Mouse (Mus musculus) lung, postnatal 25 days (tissue): Measurements from ENCODE around the gene Mrpl9.
A peak's percentile ranks its signal among the peaks of the same experiment; 100 is the strongest.

ENCODE experiments used
- DNase-seq: peaks from one replicate; pipeline ENCODE4 v3.0.0; 2022; ENCODE audit warnings: low spot score

Mrpl9 gene

GRCm38 (mm10) chr3:94465632-94466430, 22.7 kb downstream of the Mrpl9 start:
- no peak for DNase-seq

GRCm38 (mm10) chr3:94468931-94469330, 25.8 kb downstream of the Mrpl9 start:
- DNase-seq, result peak; percentile 10

DNA sequence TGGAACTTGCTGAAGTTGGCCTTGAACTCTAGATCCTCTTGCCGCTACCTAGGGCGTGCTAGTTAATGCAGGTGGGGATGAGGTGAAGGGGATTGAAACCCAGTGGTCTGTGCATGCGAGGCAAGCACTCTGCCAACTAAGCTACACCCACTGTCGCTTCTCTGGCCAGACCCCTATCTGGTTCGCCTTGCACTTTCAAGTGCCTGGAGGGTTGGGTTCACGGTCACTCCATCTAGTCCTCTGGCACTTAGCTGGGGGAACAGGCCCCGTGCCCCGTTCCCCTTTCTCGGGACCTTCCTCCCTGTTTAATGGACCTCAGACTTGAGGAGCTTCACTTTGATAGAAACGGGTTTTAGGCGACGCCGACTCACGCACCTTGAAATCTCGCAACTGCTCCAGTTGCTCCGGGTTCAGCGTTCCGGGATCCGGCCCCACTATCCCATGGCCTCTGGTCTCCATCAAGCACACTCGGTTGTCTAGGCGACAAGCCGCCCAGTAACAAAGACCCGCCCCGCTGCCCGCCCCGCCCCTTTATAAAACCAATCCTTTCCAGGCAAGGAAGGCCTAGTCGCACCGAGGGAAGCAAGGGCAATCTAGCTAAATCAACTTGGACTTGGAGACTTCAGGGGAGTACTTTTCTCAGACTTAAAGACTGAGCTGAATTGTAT, 29.5 kb downstream of the Mrpl9 start:
- DNase-seq, result peak; percentile 30

- DNase-seq, result no peak
These were observed 30.0 kb downstream of the Mrpl9 start for GRCm38 (mm10) chr3:94473115-94473505.

GRCm38 (mm10) chr3:94473567-94474232, 30.6 kb downstream of the Mrpl9 start:
- DNase-seq, result no peak

DNA sequence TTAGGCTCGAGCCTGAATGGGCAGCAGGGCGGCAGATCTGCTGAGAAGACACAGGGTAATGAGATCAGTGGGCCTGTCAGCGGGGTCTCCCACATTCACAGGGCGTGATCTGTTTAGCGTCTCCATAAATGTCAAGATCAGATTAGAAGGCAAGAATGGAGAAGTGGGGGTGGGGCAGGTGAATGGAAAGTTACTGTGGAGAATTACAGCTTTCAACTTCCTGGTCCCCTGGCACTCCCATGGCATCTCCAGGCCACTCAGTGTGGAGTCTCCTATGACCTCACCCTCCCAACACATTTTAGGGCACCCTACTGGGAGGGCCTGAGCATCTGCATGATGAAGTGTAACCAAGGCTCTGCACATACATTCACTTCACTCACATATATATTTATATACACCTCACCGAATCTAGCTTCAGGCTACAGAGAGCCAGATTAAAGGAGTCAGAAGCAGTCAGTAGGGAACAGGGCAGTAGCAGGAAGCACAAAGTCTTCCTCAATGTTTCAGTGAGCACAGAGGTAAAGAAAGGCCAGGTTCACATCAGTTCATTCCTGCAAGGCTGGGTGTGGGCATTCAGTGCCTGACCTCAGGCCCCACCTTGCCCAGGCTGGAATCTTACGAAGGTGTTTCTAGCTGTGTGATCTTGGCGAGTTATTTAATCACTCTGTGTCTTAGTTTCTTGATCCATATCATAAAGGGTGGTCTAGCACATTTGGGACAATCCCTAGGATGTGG, 33.4 kb downstream of the Mrpl9 start:
- DNase-seq, result peak; percentile 5

DNA sequence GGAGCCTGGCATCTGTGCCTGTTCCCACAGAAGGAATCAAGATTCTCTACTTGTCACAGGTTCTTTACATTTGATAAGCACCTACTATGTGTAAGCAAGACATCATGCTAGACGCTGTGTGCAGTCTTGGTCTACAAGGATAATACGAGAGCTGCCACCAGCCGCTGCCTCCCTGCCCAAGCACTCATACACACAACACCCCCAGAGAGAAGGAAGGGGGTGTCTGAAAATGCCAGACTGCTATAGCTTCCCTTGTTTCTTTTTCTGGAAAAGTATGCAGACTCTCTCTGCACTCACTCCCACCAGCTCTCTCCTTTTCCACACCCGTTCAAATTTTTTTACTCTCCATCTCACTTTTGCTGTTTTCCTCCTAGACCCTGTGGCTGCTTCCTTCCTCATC, 34.3 kb downstream of the Mrpl9 start:
- no peak for DNase-seq

GRCm38 (mm10) chr3:94477981-94478422, 34.9 kb downstream of the Mrpl9 start, which contains the start of gene Celf3:
Gene Celf3, plus strand, starts transcription at chr3:94478295.
- no peak for DNase-seq

- no peak for DNase-seq
These were observed 35.6 kb downstream of the Mrpl9 start for GRCm38 (mm10) chr3:94478591-94479169.

DNA sequence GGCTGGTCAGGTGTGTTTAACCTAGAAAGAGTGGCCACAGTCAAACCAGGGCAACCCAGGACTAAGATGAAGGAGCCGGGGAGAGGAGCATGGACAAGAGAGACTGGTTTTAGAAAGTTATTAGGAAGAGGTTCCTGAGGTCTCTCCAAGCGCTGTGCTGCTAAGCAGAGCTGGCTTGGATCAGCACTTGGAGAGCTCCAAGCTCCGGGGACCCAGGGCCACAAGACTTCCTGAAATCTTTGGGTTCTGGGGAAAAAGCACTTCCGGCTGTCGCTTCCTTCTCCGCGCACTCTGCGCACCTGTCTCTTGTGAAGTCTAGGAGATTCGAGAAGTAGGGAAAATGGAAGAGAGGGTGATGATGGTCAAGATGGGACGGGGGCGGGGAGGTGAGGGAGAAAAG, 36.4 kb downstream of the Mrpl9 start:
- no peak for DNase-seq

DNA sequence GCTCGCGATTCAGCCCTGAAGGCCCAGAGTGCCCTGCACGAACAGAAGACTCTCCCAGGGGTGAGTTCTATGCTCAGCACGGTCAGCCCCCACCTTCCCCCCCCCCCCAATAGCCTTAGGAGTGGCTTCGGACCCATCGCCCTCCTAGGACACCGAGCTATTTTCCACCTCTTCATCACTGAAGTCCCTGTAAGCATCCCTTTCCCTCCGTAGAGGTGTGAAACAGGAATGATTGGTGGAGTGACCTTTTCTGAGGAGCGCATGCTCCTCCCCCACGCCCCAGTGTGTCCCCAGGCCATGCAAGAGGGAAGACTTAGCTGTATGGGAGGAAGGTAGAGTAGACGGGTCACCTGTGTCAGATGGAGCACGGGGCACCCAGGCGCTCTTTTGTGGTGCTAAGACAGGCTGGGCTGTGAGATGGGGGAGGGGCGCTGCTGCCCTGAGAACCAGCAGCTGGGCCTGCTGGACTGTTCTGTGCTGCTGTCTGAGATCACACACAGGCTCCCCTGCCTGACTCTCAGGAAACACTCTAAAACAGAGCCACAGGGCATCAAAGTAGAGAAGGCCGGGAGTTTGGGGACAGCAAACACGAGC, 37.3 kb downstream of the Mrpl9 start, which contains the start of gene Riiad1:
Gene Riiad1, minus strand, starts transcription at position 51 of the 594 bp plus-strand sequence.
- no peak for DNase-seq

GRCm38 (mm10) chr3:94481429-94481828, 38.3 kb downstream of the Mrpl9 start:
- DNase-seq, result no peak

DNA sequence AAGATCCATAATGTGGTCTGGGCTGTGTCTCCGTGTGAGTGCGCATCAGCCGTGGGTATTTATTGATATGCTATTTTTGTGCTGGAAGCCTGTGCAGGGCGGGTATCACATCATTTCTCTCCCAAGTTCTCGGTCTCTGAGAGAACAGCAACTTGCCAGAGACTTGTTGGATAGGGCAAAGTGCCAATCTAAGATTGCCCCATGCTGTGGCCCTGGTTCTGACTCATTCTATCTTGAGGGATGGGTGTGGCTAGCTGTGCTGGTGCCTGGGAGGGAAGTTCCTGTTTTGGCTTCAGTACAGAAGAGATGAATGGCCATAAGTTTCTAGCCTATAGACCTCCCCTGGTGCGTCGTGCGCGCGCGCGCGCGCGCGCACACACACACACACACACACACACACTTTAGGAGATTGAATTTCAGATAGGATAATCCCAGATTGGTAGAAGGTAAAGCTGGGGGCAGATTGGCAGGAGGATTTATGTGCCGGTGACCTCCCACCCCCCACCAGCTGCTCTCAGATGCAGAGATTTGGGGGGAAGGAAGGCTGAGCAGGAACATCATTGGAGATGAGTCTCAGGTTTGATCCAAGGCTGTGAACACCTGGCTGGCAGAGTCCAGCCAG, 39.8 kb downstream of the Mrpl9 start:
- DNase-seq, result peak; percentile 68

GRCm38 (mm10) chr3:94483790-94484439, 40.8 kb downstream of the Mrpl9 start:
- DNase-seq, result no peak

GRCm38 (mm10) chr3:94485922-94486321, 42.8 kb downstream of the Mrpl9 start:
- DNase-seq, result no peak

DNA sequence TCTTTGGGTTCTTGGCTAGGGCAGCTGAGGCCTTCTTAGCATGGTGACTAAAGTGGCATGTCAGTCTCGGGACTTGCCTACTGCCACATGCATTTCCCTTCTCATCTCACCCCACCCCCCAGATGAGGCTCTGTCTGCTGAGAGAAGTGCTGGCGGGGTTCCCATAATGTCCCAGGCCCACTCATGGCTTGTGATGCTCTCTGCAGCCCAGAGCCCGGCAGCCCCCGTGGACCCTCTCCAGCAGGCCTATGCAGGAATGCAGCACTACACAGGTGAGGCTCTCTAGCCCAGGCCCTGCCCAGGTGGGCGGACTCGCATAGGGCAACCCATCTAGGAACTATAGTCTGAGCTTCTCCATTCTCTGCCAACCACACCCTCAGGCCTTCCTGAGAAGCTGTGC, 44.5 kb downstream of the Mrpl9 start:
- DNase-seq, result no peak

- DNase-seq, result no peak
These were observed 54.0 kb downstream of the Mrpl9 start for GRCm38 (mm10) chr3:94497162-94497561.
